Mouse (Mus musculus) hindbrain, embryonic 10.5 days (tissue): ENCODE measurements around the gene Sbsn. TPM values are rescaled to one million over a fixed set of nuclear protein-coding genes. Genes with fewer than 3 reads are reported as not detected.

ENCODE experiments used
- DNase-seq: peaks from one replicate; pipeline ENCODE4 v3.0.0-alpha.2; 2017; ENCODE audit warnings: low spot score
- H3K27ac ChIP-seq: fragments of 300-500 bp; sonication (generic); 2 replicates; pipeline ENCODE4 v1.5.1; 2016; ENCODE audit warnings: mild to moderate bottlenecking, moderate library complexity
- H3K27me3 ChIP-seq: fragments of 300-500 bp; sonication (generic); 2 replicates; pipeline ENCODE4 v1.6.1; 2016; ENCODE audit warnings: mild to moderate bottlenecking; ENCODE audit not compliant: poor library complexity, insufficient read depth, severe bottlenecking
- H3K36me3 ChIP-seq: fragments of 300-500 bp; sonication (generic); 2 replicates; pipeline ENCODE4 v1.6.1; 2016; ENCODE audit warnings: mild to moderate bottlenecking, moderate library complexity
- H3K4me1 ChIP-seq: fragments of 300-500 bp; sonication (generic); replicated peaks from 2 replicates; pipeline ENCODE4 v1.6.1; 2016; ENCODE audit warnings: mild to moderate bottlenecking
- H3K4me3 ChIP-seq: fragments of 300-500 bp; sonication (generic); 2 replicates; pipeline ENCODE4 v1.5.1; 2016; ENCODE audit warnings: mild to moderate bottlenecking, moderate library complexity
- H3K9me3 ChIP-seq: fragments of 300-500 bp; sonication (generic); 2 replicates; pipeline ENCODE4 v1.6.1; 2016; ENCODE audit warnings: mild to moderate bottlenecking, moderate library complexity
- WGBS: fragments of 180-500 bp; shearing (Covaris S2); methylation state at CpG from one replicate; pipeline ENCODE4 v1.1.7; 2016; 5-methylcytosine and 5-hydroxymethylcytosine counted together
- polyA plus RNA-seq: library from polyadenylated mRNA; unstranded; fragments of >200 nt; fragmentation: Nextera tagmentation; extraction: Ambion mirVana; gene quantifications from 2 replicates; pipeline ENCODE4 v1.2.1, GENCODE M21; 2016

The Sbsn gene
- polyA plus RNA-seq, 1 experiment from 2014 or later: 0.72 TPM

- Histone ChIP-seq H3K9me3 (0 out of 2 replicates have a peak, but pooled peaks cover 3% of the 10 kb centered on the region), H3K4me1 (peaks cover 9% of the 10 kb centered on the region), H3K27me3 (no peaks in the 10 kb centered on the region), H3K27ac (no peak overlapping the region), H3K36me3 (no peaks in the 10 kb centered on the region), H3K4me3 (no peak overlapping the region)
- DNase-seq: no peak
- WGBS: 88% methylated on average over 4 of the region's 4 CpGs
These were observed 15.1 kb downstream of the Sbsn start for GRCm38 (mm10) chr7:30766408-30766807.

GRCm38 (mm10) chr7:30769236-30769635 lies 18.0 kb downstream of the Sbsn start:
- H3K36me3 ChIP-seq: no peaks in the 10 kb centered on the region
- 36% methylated on average over 9 of the region's 9 CpGs for WGBS
- no peak for DNase-seq
- H3K4me3 ChIP-seq: no peak overlapping the region
- H3K9me3 ChIP-seq: 0 out of 2 replicates have a peak, but pooled peaks cover 4% of the 10 kb centered on the region
- H3K27me3 ChIP-seq: no peaks in the 10 kb centered on the region
- peaks cover 9% of the 10 kb centered on the region for H3K4me1 ChIP-seq
- H3K27ac ChIP-seq: no peak overlapping the region

GRCm38 (mm10) chr7:30776104-30776503 lies 24.8 kb downstream of the Sbsn start:
- Histone ChIP-seq H3K9me3 (0 out of 2 replicates have a peak, but pooled peaks cover 4% of the 10 kb centered on the region), H3K27ac (no peak overlapping the region), H3K36me3 (no peaks in the 10 kb centered on the region), H3K4me1 (no peaks in the 10 kb centered on the region), H3K27me3 (no peaks in the 10 kb centered on the region), H3K4me3 (no peak overlapping the region)
- no peak for DNase-seq
- 90% methylated on average over 9 of the region's 9 CpGs for WGBS

- no peak for DNase-seq
- Histone ChIP-seq H3K9me3 (no peaks in the 10 kb centered on the region), H3K4me1 (no peaks in the 10 kb centered on the region), H3K27me3 (no peaks in the 10 kb centered on the region), H3K36me3 (no peaks in the 10 kb centered on the region), H3K4me3 (no peak overlapping the region), H3K27ac (no peak overlapping the region)
- WGBS: 38% methylated on average over 7 of the region's 7 CpGs
These were observed 25.9 kb downstream of the Sbsn start for GRCm38 (mm10) chr7:30777081-30777579.

GRCm38 (mm10) chr7:30777911-30778310 lies 26.6 kb downstream of the Sbsn start:
- H3K27me3 ChIP-seq: no peaks in the 10 kb centered on the region
- no peaks in the 10 kb centered on the region for H3K36me3 ChIP-seq
- H3K9me3 ChIP-seq: no peaks in the 10 kb centered on the region
- no peaks in the 10 kb centered on the region for H3K4me1 ChIP-seq
- no peak overlapping the region for H3K4me3 ChIP-seq
- H3K27ac ChIP-seq: no peak overlapping the region
- 78% methylated on average over 1 of the region's 1 CpGs for WGBS
- DNase-seq: no peak

- Histone ChIP-seq H3K4me3 (no peak overlapping the region), H3K4me1 (no peaks in the 10 kb centered on the region), H3K27ac (no peak overlapping the region), H3K36me3 (no peaks in the 10 kb centered on the region), H3K9me3 (no peaks in the 10 kb centered on the region), H3K27me3 (no peaks in the 10 kb centered on the region)
- WGBS: 78% methylated on average over 4 of the region's 4 CpGs
- no peak for DNase-seq
These were observed 30.5 kb downstream of the Sbsn start for GRCm38 (mm10) chr7:30781792-30782191.

- no peaks in the 10 kb centered on the region for H3K9me3 ChIP-seq
- no peaks in the 10 kb centered on the region for H3K36me3 ChIP-seq
- H3K27me3 ChIP-seq: no peaks in the 10 kb centered on the region
- no peaks in the 10 kb centered on the region for H3K4me1 ChIP-seq
- DNase-seq: no peak
- WGBS: 82% methylated on average over 3 of the region's 3 CpGs
- no peak overlapping the region for H3K27ac ChIP-seq
- H3K4me3 ChIP-seq: no peak overlapping the region
These were observed 31.4 kb downstream of the Sbsn start for GRCm38 (mm10) chr7:30782658-30783057.

GRCm38 (mm10) chr7:30785154-30785553 lies 33.9 kb downstream of the Sbsn start:
- WGBS: 69% methylated on average over 1 of the region's 1 CpGs
- H3K27ac ChIP-seq: no peak overlapping the region
- 0 out of 2 replicates have a peak, but pooled peaks cover 2% of the 10 kb centered on the region for H3K4me1 ChIP-seq
- no peaks in the 10 kb centered on the region for H3K36me3 ChIP-seq
- H3K4me3 ChIP-seq: no peak overlapping the region
- no peaks in the 10 kb centered on the region for H3K9me3 ChIP-seq
- no peak for DNase-seq
- no peaks in the 10 kb centered on the region for H3K27me3 ChIP-seq

- H3K4me1 ChIP-seq: 0 out of 2 replicates have a peak, but pooled peaks cover 2% of the 10 kb centered on the region
- no peaks in the 10 kb centered on the region for H3K9me3 ChIP-seq
- no peaks in the 10 kb centered on the region for H3K36me3 ChIP-seq
- no peak overlapping the region for H3K4me3 ChIP-seq
- no peak for DNase-seq
- H3K27ac ChIP-seq: no peak overlapping the region
- no peaks in the 10 kb centered on the region for H3K27me3 ChIP-seq
- WGBS: 74% methylated on average over 13 of the region's 13 CpGs
These were observed 34.7 kb downstream of the Sbsn start for GRCm38 (mm10) chr7:30785721-30786546.

- Histone ChIP-seq H3K27ac (no peak within 1 kb of the TSS), H3K4me3 (no peak within 1 kb of the TSS), H3K4me1 (0 out of 2 replicates have a peak, but pooled peaks cover 2% of the 10 kb centered on the region), H3K27me3 (no peaks in the 10 kb centered on the region), H3K9me3 (no peaks in the 10 kb centered on the region), H3K36me3 (no peaks in the 10 kb centered on the region)
- no peak for DNase-seq
- 51% methylated on average over 15 of the region's 15 CpGs for WGBS
These were observed 36.2 kb downstream of the Sbsn start, which contains the start of gene Krtdap for GRCm38 (mm10) chr7:30787377-30788022. Krtdap (plus strand) TSS chr7:30787896.

GRCm38 (mm10) chr7:30790141-30790540 lies 38.9 kb downstream of the Sbsn start:
- no peak for DNase-seq
- H3K4me3 ChIP-seq: no peak overlapping the region
- 77% methylated on average over 10 of the region's 10 CpGs for WGBS

GRCm38 (mm10) chr7:30791921-30792320 lies 40.6 kb downstream of the Sbsn start:
- Histone ChIP-seq H3K36me3 (no peaks in the 10 kb centered on the region), H3K27me3 (no peaks in the 10 kb centered on the region), H3K4me1 (0 out of 2 replicates have a peak, but pooled peaks cover 2% of the 10 kb centered on the region), H3K9me3 (no peaks in the 10 kb centered on the region), H3K27ac (no peak overlapping the region), H3K4me3 (no peak overlapping the region)
- 27% methylated on average over 9 of the region's 9 CpGs for WGBS
- DNase-seq: no peak

More at GRCm38 (mm10) chr7:30790141-30790540, 38.9 kb downstream of the Sbsn start:
- Histone ChIP-seq H3K27me3 (no peaks in the 10 kb centered on the region), H3K9me3 (no peaks in the 10 kb centered on the region), H3K27ac (no peak overlapping the region), H3K4me1 (0 out of 2 replicates have a peak, but pooled peaks cover 2% of the 10 kb centered on the region), H3K36me3 (no peaks in the 10 kb centered on the region)

GRCm38 (mm10) chr7:30794921-30795320 lies 43.6 kb downstream of the Sbsn start:
- Histone ChIP-seq H3K9me3 (0 out of 2 replicates have a peak, but pooled peaks cover 9% of the 10 kb centered on the region), H3K36me3 (no peaks in the 10 kb centered on the region)

More at GRCm38 (mm10) chr7:30794921-30795320, 43.6 kb downstream of the Sbsn start:
- H3K4me3 ChIP-seq: no peak overlapping the region
- H3K27ac ChIP-seq: no peak overlapping the region
- H3K27me3 ChIP-seq: no peaks in the 10 kb centered on the region
- H3K4me1 ChIP-seq: no peaks in the 10 kb centered on the region
- DNase-seq: no peak
